Mouse (Mus musculus): Measurements from ENCODE around the gene Krtap16-3.

DNA sequence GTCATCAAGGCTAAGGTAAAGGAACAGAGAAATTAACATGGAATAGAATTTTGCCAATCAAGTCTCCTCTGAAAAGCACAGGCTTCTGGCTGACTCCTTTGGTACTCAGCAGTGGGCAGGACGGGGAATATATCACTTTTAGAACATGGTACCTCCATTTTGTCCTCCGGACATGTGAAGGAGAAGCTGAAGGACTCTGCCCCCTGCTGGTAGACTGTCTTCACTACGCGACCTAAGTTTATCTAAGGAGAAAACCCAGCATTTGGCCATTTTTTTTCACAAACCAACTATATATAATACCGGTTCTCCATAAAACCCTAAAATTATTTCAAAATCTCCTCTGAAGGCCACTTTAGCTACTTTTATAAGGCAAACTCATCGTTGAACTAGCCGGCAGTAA is 24.4 kb downstream of the Krtap16-3 start:
- no peak for TF ChIP-seq GATA1 (IDR thresholded peaks at IDR 0.05; ENCODE audit: borderline replicate concordance, low read length)
- TF ChIP-seq FLI1 (IDR thresholded peaks at IDR 0.05; ENCODE audit: low read length): no peak
